Mouse (Mus musculus) CH12.LX (cell line): ENCODE measurements around the gene Prima1. TPM values are rescaled to one million over a fixed set of nuclear protein-coding genes. Genes with fewer than 3 reads are reported as not detected.

Source experiments
- DNase-seq: peaks from one replicate; pipeline ENCODE4 v3.0.0-alpha.2; 2013; ENCODE audit errors: extremely low read depth
- H3K27ac ChIP-seq: 2 replicates; pipeline ENCODE4 v1.5.1; 2012; ENCODE audit warnings: low read depth, mild to moderate bottlenecking, control low read depth, moderate library complexity; ENCODE audit not compliant: insufficient read depth
- H3K27me3 ChIP-seq: replicated peaks from 2 replicates; pipeline ENCODE3; 2012; ENCODE audit warnings: inconsistent platforms
- H3K36me3 ChIP-seq, 2 experiments: replicated peaks in 1 of 2; 2 replicates each; pipeline versions ENCODE3 to v1.6.1; 2012; ENCODE audit warnings: inconsistent platforms in 1 of 2, low read length in 1 of 2, mild to moderate bottlenecking in 1 of 2, mixed read lengths in 1 of 2, moderate library complexity in 1 of 2; ENCODE audit not compliant: control insufficient read depth in 1 of 2, insufficient read depth in 1 of 2
- H3K4me1 ChIP-seq, 2 experiments: 2 replicates each; pipeline ENCODE4 v1.6.1; 2012; ENCODE audit warnings: inconsistent platforms in 1 of 2, moderate library complexity in 1 of 2; ENCODE audit not compliant: insufficient read depth in 2 of 2, control insufficient read depth in 1 of 2
- H3K4me2 ChIP-seq: 2 replicates; pipeline ENCODE4 v1.6.1; 2012; ENCODE audit warnings: low read depth, mild to moderate bottlenecking, control low read depth; ENCODE audit not compliant: poor library complexity, insufficient read depth, severe bottlenecking
- H3K4me3 ChIP-seq, 3 experiments: fragments of 150-350 bp in 1 of 3; sonication (generic) in 1 of 3; replicated peaks in 1 of 3; 2 replicates each; pipeline versions ENCODE3 to v1.5.1; 2011 to 2012; ENCODE audit warnings: low read depth in 2 of 3, low read length in 2 of 3, mild to moderate bottlenecking in 2 of 3, moderate library complexity in 2 of 3, control low read depth in 1 of 3, improper control_type of control experiment in 1 of 3, inconsistent platforms in 1 of 3, mixed read lengths in 1 of 3; ENCODE audit not compliant: poor library complexity in 1 of 3
- H3K79me2 ChIP-seq: replicated peaks from 2 replicates; pipeline ENCODE4 v1.6.1; 2012; ENCODE audit warnings: mild to moderate bottlenecking, moderate library complexity; ENCODE audit not compliant: control insufficient read depth, poor library complexity, insufficient read depth, severe bottlenecking; ENCODE audit errors: extremely low read depth
- H3K9ac ChIP-seq: 2 replicates; pipeline ENCODE4 v1.6.1; 2012; ENCODE audit warnings: low read depth, mild to moderate bottlenecking, control low read depth, moderate library complexity; ENCODE audit not compliant: insufficient read depth
- H3K9me3 ChIP-seq: replicated peaks from 2 replicates; pipeline ENCODE3; 2012; ENCODE audit warnings: low read length, inconsistent platforms, mixed read lengths
- BHLHE40 ChIP-seq: IDR thresholded peaks from 2 replicates; pipeline ENCODE4 v1.6.1; 2011; ENCODE audit warnings: mild to moderate bottlenecking, low read depth, low read length, improper control_type of control experiment
- CHD1 ChIP-seq: IDR thresholded peaks from 2 replicates; pipeline ENCODE4 v1.6.1; 2012; ENCODE audit warnings: low read depth, low read length, improper control_type of control experiment, inconsistent platforms
- CTCF ChIP-seq, 2 experiments: IDR thresholded peaks in 1 of 2; conservative IDR thresholded peaks in 1 of 2; 2 replicates each; pipeline ENCODE4 v1.5.1; 2011 to 2012; ENCODE audit warnings: low read depth in 2 of 2, low read length in 2 of 2, improper control_type of control experiment in 1 of 2, inconsistent platforms in 1 of 2, mild to moderate bottlenecking in 1 of 2, moderate library complexity in 1 of 2
- E2F4 ChIP-seq: IDR thresholded peaks from 2 replicates; pipeline ENCODE4 v1.6.1; 2011; ENCODE audit warnings: low read depth, low read length, improper control_type of control experiment; ENCODE audit not compliant: insufficient replicate concordance
- EP300 ChIP-seq: IDR thresholded peaks from 2 replicates; pipeline ENCODE4 v1.6.1; 2011; ENCODE audit warnings: low read length, improper control_type of control experiment
- HCFC1 ChIP-seq: IDR thresholded peaks from 2 replicates; pipeline ENCODE4 v1.6.1; 2012; ENCODE audit warnings: low read depth, mild to moderate bottlenecking, inconsistent platforms, low read length, improper control_type of control experiment
- JUND ChIP-seq: conservative IDR thresholded peaks from 2 replicates; pipeline ENCODE4 v1.6.1; 2011; ENCODE audit warnings: low read depth, low read length, improper control_type of control experiment
- KAT2A ChIP-seq: IDR thresholded peaks from 2 replicates; pipeline ENCODE4 v1.6.1; 2012; ENCODE audit warnings: low read length, improper control_type of control experiment, inconsistent platforms; ENCODE audit not compliant: insufficient replicate concordance
- MAX ChIP-seq: IDR thresholded peaks from 2 replicates; pipeline ENCODE4 v1.6.1; 2011; ENCODE audit warnings: low read length, improper control_type of control experiment
- MAZ ChIP-seq: IDR thresholded peaks from 2 replicates; pipeline ENCODE4 v1.6.1; 2012; ENCODE audit warnings: low read depth, mild to moderate bottlenecking, inconsistent platforms, low read length, improper control_type of control experiment, moderate library complexity
- MEF2A ChIP-seq: IDR thresholded peaks from 2 replicates; pipeline ENCODE4 v1.6.1; 2014; ENCODE audit warnings: low read depth, mild to moderate bottlenecking, inconsistent platforms, low read length, improper control_type of control experiment, borderline replicate concordance
- NRF1 ChIP-seq: IDR thresholded peaks from 2 replicates; pipeline ENCODE4 v1.6.1; 2014; ENCODE audit warnings: low read depth, mild to moderate bottlenecking, inconsistent platforms, low read length, improper control_type of control experiment, moderate library complexity
- POLR2AphosphoS2 ChIP-seq: IDR thresholded peaks from 2 replicates; pipeline ENCODE4 v1.6.1; 2011; ENCODE audit warnings: low read depth, low read length, improper control_type of control experiment
- RAD21 ChIP-seq: IDR thresholded peaks from 2 replicates; pipeline ENCODE4 v1.6.1; 2011; ENCODE audit warnings: low read depth, mild to moderate bottlenecking, low read length, improper control_type of control experiment, moderate library complexity
- SIN3A ChIP-seq: IDR thresholded peaks from 2 replicates; pipeline ENCODE4 v1.6.1; 2012; ENCODE audit warnings: low read length, improper control_type of control experiment, inconsistent platforms
- SMC3 ChIP-seq: IDR thresholded peaks from 2 replicates; pipeline ENCODE4 v1.6.1; 2011; ENCODE audit warnings: low read depth, low read length, improper control_type of control experiment
- TCF12 ChIP-seq: IDR thresholded peaks from 2 replicates; pipeline ENCODE4 v1.6.1; 2014; ENCODE audit warnings: low read depth, mild to moderate bottlenecking, inconsistent platforms, low read length, improper control_type of control experiment
- USF2 ChIP-seq: conservative IDR thresholded peaks from 2 replicates; pipeline ENCODE4 v1.6.1; 2011; ENCODE audit warnings: low read depth, low read length, improper control_type of control experiment
- ZMIZ1 ChIP-seq: IDR thresholded peaks from 2 replicates; pipeline ENCODE4 v1.6.1; 2012; ENCODE audit warnings: low read depth, mild to moderate bottlenecking, inconsistent platforms, low read length, improper control_type of control experiment
- ZNF384 ChIP-seq: IDR thresholded peaks from 2 replicates; pipeline ENCODE4 v1.6.1; 2012; ENCODE audit warnings: low read depth, low read length, improper control_type of control experiment, inconsistent platforms
- dilution Hi-C: fragments of 300-500 bp; cut with MboI; formaldehyde crosslinking; loops from 2 replicates; pipeline ENCODE4 v1.14.3; 2020; ENCODE audit warnings: low sequenced_read_pairs; ENCODE audit not compliant: extremely low pct_unique_long_range_greater_than_20kb, extremely low pct_ligation_motif_present
- in situ Hi-C: fragments of 300-500 bp; cut with MboI; formaldehyde crosslinking; loops from 3 replicates; pipeline ENCODE4 v1.14.3; 2019; ENCODE audit warnings: low sequenced_read_pairs, low pct_ligation_motif_present, low pct_unique_long_range_greater_than_20kb, mixed read lengths
- polyA plus RNA-seq: library from polyadenylated mRNA; unstranded; fragments of >175 nt; gene quantifications from 2 replicates; pipeline ENCODE4 v1.2.1, GENCODE M21; 2012; ENCODE audit warnings: low read depth; ENCODE audit not compliant: insufficient read length
- total RNA-seq, 2 experiments: library from RNA; depleted of rRNA; stranded (reverse); fragments of 300-350 nt in 1 of 2; fragments of >200 nt in 1 of 2; gene quantifications; 2 replicates each; pipeline ENCODE4 v1.2.3; 2012 to 2014

The Prima1 gene
- total and polyA plus RNA-seq, 3 experiments, result not detected

DNA sequence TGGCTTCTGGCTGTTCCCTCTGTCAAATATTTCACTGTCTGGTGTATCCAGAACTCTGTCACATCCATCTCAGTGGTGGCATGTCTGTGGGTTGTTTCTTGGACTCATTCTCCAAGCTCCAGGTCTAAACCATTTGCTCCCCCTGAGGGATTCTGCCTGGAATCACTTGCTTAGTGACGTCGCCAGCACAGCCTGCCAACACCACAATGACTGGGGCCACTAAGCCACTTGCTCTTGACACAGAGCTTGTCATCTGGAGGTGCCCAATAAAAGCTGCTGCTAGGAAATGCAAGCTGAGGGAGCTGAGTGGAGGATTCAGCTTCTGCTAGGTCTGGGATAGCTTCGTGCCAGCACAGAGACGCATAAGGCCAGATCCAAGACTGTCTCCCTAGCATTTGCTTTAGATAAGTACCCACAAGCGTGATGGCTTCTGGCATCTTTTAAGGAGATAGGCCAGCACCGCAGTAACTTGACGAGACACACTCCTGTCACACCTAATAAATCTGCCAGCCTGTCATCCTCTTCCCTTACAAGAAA lies 3.0 kb downstream of the Prima1 start:
- Histone ChIP-seq H3K4me3 (no peak overlapping the region), H3K9ac (no peak overlapping the region), H3K27ac (no peak overlapping the region), H3K27me3 (peaks cover 3% of the 10 kb centered on the region), H3K79me2 (no peaks in the 10 kb centered on the region), H3K4me1 (no peaks in the 10 kb centered on the region; a peak in 1 of 4 replicates), H3K4me2 (no peak overlapping the region), H3K36me3 (no peaks in the 10 kb centered on the region), H3K9me3 (no peaks in the 10 kb centered on the region)
- DNase-seq, result no peak
- dilution Hi-C loops (no loop called here), in situ Hi-C loops (no loop called here)
- TF ChIP-seq BHLHE40, result no peak
- no peak for TF ChIP-seq NRF1
- no peak for TF ChIP-seq SIN3A
- TF ChIP-seq MAX, result no peak
- no peak for TF ChIP-seq RAD21
- TF ChIP-seq ZNF384, result no peak
- no peak for TF ChIP-seq USF2
- no peak for TF ChIP-seq POLR2AphosphoS2
- TF ChIP-seq TCF12, result no peak
- no peak for TF ChIP-seq ZMIZ1
- TF ChIP-seq MEF2A, result no peak
- no peak for TF ChIP-seq CTCF (conservative IDR thresholded peaks at IDR 0.05 in 1 of 2, IDR thresholded peaks at IDR 0.05 in 1 of 2; ENCODE audit: low read depth in 2 of 2, low read length in 2 of 2)
- no peak for TF ChIP-seq EP300
- TF ChIP-seq SMC3, result no peak
- TF ChIP-seq CHD1, result no peak
- no peak for TF ChIP-seq E2F4
- TF ChIP-seq JUND, result no peak
- no peak for TF ChIP-seq KAT2A
- TF ChIP-seq HCFC1, result no peak
- no peak for TF ChIP-seq MAZ

DNA sequence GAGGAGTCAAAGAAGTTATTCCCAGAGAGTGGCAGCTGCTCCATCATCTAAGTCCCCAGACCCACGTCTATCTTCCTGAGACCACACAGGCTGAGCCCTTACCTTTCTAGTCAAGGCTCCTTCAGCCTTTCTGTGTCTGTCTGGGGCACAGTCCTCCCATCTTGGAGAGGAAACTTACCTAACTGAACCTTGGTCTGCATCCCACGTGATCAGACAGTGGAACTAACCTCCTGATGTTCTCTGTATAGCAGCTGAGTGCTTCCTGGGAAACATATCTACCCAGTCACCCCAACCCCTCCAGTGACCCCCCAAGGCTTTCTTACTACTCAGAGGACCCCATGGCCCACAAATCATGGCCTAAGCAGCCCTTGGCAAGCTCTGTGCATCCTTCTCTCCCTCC lies 6.1 kb downstream of the Prima1 start:
- in situ Hi-C loops (no loop called here), dilution Hi-C loops (no loop called here)
- Histone ChIP-seq H3K9ac (no peak overlapping the region), H3K4me1 (no peaks in the 10 kb centered on the region; a peak in 1 of 4 replicates), H3K27ac (no peak overlapping the region), H3K4me2 (no peak overlapping the region), H3K4me3 (no peak overlapping the region), H3K9me3 (no peaks in the 10 kb centered on the region), H3K27me3 (peaks cover 4% of the 10 kb centered on the region), H3K79me2 (no peaks in the 10 kb centered on the region), H3K36me3 (no peaks in the 10 kb centered on the region)
- no peak for TF ChIP-seq HCFC1
- DNase-seq, result no peak
